Mouse (Mus musculus): ENCODE data around the gene Farp1. TPM values are rescaled to one million over a fixed set of nuclear protein-coding genes. Genes with fewer than 3 reads are reported as not detected.

Farp1 gene
- total RNA-seq, 1 experiment from 2014 or later, result 21.1 TPM

DNA sequence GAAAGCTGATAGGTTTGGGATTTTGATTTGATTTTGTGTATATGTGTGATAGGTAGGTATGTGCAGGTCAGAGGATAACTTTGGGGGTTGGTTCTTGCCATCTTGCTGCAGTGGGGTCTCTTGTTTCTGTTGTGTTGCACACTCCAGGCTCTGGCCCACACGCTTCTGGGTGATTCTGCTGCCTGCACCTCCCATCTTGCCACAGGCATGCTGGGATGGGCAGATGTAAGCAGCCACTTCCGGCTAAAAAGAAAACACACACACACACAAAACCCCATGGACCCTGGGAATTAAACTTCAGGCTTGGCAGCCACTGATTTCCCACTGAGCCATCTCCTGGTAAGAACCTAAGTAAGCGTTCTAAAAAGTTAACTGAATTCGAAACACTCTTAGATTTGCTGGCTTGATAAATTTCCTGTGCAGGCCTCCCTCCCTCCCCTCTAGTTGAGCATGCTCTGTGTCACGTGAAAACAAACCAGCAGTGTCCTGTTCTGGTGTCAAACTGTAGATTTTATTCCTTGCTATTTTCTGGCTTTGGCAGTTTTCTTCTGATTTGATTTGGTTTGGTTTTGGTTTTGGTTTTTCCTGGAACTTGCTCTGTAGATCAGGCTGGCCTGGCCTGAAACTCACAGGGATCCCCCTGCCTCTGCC is 226.4 kb downstream of the Farp1 start:
- DNase-seq, result no peak

DNA sequence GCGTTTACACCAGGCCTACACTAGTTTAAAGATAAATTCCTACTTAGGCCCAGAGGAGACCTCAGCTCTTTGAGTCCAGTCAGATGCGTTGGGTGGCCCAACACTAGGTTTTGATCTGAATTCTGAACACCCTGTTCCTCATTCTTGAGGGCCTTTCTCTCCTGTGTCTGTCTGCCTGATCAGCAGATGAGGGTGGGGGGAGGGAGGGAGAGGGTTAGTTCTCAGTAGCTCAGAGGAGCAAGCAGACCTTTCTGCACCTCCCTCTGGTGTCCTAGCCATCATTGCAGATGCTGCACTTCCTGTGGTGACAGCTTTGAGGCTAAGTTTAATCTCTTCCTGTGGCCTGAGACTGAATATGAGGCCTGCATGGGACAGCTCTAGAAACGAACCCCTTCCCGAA is 227.6 kb downstream of the Farp1 start:
- no peak for DNase-seq

DNA sequence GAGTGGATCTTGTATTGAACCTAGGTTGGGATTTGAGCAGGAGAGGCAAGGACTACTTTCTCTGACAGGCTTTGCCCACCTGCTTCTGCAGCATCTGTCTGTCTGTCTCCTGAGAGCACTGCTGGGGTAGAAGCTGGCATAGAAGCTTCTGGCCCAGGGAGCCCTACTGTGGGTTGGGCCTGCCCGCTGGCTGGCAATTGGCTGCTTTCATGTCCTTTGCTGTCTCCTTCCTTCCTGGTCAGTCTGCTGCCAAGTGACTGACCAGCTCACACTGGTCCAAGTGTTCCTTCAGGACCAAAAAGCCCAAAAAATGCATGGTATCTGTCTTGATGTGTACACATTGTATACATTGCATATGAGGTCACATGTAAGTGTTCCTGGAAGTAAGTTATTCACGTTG is 228.9 kb downstream of the Farp1 start:
- DNase-seq, result no peak

DNA sequence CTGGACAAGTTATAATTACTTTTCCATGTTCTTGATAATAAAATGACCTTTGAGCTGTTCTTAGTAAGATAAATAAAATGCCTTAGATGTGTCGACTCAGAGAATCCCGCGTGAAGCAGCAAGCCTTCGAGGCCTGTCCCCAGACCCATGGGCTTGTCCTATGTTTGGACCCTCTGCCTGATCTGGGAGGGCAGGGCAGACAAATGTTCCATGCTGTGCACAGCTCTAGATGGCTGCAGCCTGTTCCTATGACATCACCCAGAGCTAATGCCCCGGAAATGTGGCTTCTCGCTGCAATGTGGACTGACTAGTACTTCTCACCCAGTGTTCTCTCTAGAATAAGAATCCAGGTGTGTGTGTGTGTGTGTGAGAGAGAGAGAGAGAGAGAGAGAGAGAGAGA is 229.5 kb downstream of the Farp1 start:
- DNase-seq, result no peak

DNA sequence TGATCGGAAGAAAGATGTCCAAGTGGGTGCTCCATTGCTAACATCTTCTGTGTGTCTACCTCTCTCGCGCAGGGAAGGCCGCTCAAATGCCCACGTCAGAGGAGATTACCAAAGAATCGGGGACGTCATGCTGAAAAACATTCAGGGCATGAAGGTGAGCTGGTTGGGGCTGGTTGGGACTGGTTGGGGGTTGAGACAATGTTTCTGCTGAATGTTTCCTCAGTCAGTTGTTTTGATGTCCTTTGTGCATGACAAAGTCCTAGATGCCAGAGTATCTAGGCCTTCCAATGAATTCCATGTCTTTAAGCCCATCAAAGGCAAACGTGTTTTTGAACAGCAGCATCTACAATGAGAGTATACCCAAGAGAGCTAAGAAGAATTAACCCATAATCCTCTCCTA is 232.8 kb downstream of the Farp1 start:
- DNase-seq, result no peak

DNA sequence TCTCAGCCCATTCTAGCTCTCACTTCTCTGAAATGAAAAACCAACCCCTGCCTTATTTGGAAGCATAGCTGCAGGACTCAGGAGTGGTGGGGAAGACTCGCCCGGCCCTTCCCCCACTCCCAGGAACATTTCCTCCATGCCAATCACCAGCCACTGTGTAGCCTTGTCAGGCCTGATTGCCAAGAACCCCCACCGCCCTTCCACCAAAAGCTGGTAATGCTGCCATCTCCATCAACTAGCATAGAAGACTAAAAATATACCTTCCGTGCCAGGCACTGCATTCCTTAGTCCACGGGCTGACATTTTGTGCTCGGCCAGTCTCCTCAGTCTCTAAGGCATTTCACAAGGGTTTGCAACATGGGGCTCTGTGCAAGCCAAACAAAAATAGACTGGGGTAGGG is 235.5 kb downstream of the Farp1 start:
- peak; percentile 25 for DNase-seq

DNA sequence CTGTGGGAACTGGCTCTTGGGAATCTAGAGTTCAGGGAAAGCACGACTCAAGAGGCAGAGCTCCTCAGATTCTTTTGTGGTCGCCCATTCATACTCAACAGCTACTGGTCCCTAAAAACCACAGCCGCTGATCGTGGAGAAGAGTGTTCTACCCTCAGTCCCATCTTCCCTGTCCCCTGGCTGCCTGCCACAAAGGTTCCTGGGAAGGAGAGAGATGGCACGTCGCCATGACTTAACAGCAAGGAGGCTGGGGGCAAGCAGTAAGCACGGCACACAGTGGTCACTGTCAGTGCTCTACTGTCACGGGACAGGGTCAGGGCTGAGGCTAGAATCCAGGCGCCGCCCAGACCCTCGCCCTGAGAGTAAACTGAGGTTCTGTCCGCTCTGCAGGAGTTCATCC is 240.0 kb downstream of the Farp1 start:
- DNase-seq, result no peak

DNA sequence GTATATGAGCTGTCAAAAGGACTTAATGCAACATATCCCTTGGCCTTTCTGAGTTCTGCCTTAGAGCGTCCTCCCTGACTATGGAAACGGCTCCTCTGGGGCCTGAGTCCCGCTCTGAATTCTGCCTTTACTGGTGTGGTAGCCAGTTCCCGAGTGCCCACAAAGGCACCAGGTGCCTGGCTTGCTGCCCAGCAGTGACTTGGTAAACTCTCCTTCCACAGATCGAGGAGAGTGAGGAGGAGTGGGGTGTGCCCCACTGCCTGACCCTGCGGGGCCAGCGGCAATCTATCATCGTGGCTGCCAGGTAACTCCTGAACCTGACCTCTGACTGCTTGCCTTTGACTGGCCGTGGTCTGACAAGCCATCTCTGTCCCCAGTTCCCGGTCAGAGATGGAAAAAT is 241.0 kb downstream of the Farp1 start:
- DNase-seq, result no peak

DNA sequence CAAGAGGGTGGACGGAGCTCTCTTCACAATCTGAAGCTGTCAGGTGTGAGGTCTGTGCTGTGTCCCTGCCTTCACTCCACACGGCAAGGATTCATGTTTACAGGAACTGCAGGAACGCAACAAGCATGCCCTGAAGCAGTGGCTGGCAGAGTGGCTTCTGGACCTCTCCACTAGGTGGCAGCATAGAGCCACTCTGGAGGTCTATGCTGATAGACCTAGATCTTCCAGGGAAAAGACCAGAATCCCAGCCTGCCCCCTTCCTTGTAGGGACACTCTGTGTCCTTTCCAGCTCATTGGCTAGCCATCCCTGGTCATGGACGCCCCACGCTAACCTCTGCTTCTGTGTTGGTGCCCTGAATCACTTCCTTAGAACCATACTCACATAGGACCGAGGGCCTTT is 244.1 kb downstream of the Farp1 start:
- peak; percentile 93 for DNase-seq

DNA sequence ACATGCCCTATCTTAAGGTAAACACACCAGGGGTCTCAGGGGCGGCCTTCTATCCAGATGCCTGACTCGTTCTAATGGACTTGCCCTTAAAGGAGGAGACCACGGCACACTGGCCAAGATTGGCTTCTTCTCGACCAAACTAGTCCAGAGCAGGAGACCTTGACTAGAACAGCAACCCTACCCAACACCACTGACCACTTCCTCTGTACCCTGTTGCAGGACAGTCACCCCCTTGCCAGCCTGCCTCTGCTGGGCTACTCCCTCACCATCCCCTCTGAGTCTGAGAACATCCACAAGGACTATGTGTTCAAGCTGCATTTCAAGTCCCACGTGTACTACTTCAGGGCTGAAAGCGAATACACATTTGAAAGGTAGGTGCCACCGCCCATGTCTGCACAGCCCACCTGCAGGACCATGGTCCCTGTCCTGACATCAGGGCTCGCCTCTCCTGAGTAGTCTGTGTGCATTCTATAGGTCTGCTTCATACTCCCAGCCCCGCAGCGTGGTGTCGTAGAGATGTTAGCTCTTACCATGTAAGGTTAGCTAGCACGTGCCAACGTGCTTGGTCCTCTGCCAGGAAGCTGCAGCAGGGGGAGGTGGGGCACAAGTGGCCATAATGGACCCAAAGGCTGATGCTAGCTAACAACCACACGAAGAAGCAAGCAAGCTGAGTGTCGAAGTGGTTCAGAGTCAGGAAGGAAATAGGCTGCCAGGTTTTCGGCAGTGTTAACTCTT is 245.8 kb downstream of the Farp1 start:
- DNase-seq, result peak; percentile 77

DNA sequence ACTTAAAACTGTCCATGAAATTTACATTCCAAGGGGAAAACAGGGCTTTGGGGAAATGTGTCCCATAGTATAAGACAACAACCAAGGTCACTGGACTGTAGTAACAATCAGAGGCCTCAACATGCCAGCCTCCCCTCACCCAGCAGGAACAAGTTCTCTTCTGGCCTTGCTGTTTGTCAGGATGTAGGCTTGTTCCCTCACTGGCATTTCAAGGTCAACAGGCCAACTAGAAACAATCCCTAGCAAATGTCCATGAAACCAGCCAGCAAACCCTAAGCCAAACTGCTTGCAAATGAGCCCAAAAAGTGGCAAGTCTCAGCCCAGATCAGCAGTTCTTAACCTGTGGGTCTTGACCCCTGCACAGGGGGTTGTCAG is 246.3 kb downstream of the Farp1 start:
- peak; percentile 28 for DNase-seq

DNA sequence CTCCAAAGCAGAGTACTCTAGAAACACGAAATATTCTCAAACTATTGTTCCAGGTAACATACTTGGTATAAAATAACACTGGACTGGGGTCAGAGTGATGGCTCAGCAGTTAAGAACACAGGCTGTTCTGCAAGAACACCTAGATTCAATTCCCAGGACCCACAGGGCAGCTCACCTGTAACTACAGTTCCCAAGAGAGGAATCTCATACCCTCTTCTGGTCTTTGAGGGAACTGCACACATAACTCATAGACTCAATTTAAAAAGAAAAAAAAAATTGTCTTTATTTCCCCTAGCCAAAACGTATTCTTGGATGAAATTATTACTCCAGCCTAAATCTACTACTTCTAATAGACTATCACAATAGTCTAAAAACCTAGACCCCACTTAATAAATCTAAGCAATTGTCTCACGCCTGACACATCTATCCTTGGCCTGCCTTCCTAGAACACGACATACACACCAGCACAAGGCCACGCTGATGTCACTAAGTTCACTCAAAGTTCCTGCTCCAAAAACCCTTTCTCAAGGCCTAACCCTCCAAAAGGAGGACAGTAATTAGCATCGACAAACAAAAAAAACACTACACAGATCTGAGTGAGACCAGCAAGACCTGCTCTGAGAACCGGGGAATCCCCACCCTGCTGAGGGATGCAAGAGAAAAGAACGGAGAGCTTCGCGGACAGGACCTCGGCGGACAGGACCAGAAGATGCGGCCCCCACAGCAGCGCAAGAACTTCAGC is 250.6 kb downstream of the Farp1 start:
- DNase-seq, result peak; percentile 52

DNA sequence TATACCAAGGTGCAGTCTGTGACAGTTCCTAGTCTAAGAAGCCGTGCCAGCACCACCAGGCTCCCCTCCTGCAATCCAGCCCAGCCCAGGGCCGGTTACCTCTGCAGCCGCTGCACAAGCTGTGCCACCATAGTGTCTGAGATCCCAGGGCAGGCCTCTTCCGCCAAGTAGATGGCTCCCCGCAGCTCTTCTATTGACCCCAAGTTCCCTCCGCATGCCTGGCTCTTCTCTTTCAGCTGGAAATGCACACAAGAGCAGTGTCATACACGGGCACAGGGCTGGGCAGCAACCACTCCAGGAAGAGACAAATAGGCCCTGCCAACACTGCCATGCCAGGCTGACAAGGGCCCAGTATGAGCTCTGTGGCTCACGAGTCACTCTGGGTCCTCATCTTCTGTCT is 256.9 kb downstream of the Farp1 start:
- DNase-seq, result no peak

DNA sequence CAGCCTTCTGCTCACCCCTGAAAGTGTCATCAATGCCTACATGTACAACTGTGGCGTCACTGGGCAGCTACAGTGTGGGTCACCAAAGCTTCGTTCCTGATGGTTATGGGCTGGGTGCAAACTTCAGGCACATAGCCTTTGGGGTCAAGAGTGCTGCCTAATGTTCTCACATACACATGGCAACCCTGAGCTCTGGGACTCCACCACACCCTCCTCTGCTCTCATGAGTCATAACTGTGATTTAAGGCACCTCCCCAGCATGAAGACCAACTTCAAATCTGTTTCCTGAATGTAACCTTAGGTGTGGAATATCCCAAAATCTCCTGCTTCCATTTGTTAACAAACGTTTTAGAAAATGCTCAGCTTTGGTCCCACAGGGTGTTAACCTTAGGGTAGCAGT is 257.4 kb downstream of the Farp1 start:
- no peak for DNase-seq

DNA sequence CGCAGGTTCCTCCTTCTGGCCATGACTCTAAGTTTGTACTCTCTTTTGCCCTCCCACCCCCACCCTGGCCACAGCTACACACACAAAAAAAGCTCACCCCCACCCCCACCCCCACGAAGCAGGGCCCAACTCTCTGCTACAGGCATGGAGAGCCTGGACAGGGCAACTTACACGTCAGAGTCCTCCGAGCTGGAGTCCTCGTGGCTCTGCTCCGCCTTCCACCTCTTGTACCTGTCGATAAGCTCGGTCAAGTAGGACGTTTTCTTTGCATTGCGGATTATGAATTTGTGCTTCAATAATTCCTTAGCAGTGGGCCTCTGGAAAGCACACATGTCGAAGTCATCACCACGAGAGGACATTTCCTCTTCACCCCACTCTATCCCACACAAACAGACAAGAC is 259.5 kb downstream of the Farp1 start:
- DNase-seq, result no peak

DNA sequence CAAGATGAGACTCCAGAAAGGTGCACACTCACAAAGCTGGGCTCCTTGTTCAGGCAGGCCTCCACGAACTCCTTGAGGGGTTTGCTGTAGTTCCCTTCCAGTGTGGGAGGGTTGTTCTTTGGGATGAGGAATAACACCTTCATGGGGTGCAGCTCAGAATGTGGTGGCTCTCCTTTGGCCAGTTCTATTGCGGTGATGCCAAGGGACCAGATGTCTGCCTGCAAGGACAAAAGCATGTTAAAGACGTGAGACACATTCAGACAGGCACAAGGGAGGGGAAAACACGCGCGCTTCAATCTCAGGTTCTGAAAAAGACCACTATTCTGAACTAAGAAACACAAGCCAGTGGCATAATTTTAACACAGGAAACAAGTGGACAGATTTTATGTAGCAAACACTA is 262.1 kb downstream of the Farp1 start:
- no peak for DNase-seq

DNA sequence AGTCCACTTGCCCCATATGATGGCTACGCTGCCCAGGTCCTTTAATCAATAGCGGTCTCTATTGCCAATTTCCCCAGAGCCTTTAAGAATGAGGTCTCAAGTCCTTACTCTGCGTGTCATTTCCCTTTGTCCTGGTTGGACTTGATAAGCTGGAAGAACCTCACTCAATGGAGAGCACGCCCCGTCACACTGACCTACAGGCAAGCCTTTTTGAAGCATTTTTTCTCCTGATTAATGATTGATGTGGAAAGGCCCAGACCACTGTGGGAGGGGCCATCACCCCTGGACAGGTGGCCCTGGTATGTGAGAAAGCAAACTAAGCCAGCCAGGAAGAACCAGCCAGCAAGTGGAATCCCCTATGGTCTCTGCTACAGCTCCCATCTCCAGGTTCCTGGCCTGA is 263.5 kb downstream of the Farp1 start:
- DNase-seq, result no peak

DNA sequence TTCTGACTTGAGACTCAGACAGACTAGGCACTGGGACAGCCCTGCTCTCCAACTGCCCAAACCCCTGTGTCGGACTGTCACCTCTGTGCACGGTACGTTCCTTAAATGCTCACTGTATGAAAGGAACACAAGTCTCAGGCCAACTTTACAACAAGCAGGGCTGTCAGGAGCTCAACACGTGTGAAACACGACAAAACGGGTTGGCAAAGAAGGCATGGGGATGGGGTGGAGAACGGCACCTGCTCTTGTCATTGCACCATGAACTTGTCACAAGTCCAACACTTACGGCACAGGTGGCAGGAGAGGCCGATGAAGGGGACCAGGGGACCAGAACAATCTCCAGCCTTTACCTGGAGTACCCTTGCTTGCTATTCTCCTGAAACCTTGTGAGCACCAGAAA is 264.1 kb downstream of the Farp1 start:
- DNase-seq, result no peak

DNA sequence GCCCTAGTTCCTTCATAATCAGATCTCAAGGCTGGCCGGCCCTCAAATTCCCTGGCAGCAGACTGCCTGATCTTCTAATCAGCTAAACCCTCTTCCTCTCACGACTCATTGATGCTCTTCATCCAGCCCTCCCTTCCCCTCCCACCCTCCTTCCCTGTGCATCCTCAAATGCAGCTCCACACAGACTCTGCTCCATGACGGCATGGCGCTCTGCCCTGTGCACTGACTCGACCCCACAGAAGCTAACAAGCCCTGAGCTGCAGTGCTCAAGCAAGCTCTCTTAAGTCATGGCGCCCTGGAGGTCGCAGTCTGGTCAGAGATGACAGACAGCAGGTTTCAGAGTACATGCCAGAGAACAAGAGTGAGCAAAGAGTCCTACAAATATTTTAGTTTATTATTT is 269.5 kb downstream of the Farp1 start:
- no peak for DNase-seq

DNA sequence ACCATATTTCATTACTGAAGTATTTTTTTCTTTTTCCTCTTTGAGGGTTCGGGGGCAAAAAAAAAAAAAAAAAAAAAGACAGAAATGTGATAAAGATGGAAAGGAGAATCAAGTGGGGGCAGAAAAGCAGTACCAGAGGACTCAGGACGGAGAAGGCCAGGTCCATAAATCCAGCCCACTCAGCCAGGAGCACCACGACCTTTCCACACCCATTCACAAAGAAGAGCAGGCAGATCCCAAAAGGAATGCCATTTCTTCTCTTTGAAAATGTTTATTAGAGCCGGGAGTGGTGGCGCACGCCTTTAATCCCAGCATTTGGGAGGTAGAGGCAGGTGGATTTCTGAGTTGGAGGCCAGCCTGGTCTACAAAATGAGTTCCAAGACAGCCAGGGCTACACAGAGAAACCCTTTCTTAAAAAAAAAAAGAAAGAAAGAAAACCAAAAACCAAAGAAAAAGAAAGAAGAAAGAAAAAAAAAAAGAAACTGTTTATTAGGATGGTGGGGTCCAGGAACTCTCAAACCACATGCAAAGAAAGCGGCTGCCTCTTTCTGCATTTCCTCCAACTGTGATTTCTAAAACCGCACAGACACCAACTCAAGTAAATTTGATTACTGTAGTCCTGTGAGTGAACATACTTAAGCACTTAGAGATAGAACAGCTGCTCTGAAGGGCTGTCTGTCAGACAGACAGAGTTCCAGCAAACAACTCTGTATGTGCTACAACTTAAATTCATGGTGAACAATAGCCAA is 270.5 kb downstream of the Farp1 start:
- no peak for DNase-seq

DNA sequence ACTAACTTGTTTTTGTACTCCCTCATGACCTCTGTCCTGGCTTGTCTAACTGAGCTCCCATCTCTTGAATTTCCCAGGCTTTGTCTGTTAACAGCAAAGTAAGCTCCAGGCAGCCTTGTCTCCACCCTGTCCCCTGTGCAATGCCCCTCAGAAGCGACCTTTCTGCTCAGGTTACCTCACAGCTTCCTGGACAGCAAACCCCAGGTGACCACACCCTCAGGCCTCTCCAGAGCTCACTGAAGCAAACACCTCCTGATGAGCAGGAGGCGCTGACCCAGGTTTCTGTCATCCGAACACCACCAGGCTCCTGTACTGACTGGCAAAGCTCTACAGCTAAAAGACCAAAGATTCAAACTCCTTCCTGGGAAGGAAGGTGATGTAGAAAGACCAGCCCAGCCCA is 274.9 kb downstream of the Farp1 start:
- DNase-seq, result no peak

DNA sequence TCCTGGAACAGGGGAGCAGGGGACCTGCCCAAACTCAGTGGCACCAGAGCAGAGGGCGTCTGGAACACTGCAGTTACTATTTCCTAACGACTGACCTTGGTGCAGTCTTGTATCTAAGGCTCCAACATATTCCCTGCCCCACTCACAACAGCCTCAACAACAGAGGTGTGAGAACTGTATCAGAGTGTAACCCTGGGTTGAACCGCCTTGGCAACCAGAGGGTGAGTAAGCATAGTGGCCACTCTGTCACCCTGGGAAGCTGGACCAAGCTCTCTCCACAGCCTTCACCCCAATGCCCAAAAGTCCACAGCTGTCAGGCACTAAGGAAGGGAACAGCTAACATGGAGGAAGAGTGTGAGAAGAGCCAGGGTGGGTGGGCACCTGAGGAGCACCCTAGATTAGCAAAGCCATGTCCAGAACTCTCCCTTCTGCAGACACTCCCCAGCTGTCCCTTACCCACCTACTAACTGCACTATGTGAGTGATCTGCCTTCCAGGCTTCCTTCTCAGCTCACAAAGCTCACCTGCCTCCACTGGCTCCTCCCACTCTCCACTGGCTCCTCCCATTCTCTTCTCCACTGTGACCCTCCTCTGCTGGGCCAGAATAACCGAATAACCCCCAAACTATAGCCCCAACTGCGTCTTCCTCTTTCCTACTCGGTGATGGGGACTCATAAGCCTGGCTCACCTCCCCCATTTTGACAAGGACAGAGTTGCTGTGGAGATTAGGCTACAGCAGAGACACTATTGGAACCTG is 275.5 kb downstream of the Farp1 start:
- DNase-seq, result peak; percentile 63

All from adrenal gland, postnatal 14 days (tissue).